Mouse (Mus musculus): ENCODE results near the gene Slc6a3.
A peak's percentile ranks its signal among the peaks of the same experiment; 100 is the strongest.

Slc6a3 gene

GRCm38 (mm10) chr13:73536403-73536821 is at the start of gene Slc6a3:
Slc6a3 (plus strand) TSS chr13:73536747.
- peak; percentile 25 for DNase-seq

DNA sequence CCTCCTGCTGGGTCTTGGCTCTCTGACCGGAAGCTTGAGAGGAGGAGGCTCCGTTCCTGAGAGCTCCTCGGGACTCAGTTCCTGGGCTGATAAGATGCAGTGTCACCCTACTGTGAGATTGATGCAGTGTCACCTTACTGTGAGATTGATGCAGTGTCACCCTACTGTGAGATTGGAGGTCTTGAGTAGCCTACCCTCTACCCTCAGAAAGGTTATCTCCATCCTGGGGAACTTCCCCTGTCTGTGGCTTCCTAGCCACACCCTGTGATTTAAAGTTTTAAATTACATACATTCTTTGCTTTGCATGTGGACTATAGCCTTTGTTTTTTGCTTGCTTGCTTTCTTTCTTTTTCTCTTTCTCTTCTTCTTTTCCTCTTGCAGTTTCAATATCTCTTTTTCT is 48.4 kb upstream of the Slc6a3 start:
- no peak for DNase-seq

GRCm38 (mm10) chr13:73488707-73489106 is 47.8 kb upstream of the Slc6a3 start:
- DNase-seq = no peak

- no peak for DNase-seq
Observed at GRCm38 (mm10) chr13:73489986-73490385, 46.6 kb upstream of the Slc6a3 start.

DNA sequence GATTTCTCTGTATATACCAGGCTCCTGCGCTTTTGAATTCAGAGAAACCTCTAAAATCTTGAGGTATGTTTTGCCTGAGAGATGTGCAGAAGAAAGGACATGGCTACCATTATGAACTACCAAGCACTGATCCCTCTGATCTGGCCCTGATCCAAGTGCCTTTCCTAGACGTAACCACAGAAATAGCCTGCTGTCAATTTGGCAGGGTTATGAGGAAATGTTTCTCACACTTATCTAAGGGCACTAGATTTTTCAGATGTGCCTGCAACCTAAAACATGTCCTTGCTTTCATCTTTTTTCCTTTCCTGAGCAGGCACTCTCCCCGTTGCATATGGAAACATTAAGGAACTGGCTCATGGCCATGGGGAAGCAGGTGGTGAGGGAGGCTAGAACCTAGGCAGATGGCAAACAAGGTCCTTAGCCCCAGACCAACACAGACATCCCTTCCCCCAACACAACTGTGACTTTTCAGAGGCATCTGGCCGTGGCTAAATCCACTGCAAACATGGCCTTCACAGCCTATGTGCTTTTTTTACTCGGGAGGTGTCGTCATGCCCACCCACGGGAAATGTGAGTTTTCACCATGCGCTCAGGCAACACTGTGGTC is 45.9 kb upstream of the Slc6a3 start:
- DNase-seq = no peak

- no peak for DNase-seq
Observed at GRCm38 (mm10) chr13:73493183-73493582, 43.4 kb upstream of the Slc6a3 start.

DNA sequence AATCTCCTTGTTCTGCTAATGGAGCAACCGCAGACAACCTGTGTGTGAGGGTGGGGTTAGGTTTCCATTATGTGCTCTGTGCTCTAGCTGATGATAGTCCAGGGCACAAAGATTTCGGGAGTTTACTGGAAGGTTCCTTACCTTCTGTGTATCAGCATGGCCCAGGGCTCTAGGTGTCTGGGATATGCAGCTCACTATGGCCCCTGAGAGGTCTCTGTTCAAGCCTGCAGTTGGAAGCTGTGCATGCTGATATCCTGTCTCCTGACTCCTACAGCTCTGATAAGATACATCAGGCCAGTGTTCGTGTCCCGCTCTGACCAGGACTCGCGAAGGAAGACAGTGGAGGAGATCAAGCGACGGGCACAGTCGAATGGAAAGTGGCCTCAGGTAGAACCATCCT is 42.0 kb upstream of the Slc6a3 start:
- DNase-seq = no peak

- no peak for DNase-seq
Observed at GRCm38 (mm10) chr13:73496137-73496536, 40.4 kb upstream of the Slc6a3 start.

DNA sequence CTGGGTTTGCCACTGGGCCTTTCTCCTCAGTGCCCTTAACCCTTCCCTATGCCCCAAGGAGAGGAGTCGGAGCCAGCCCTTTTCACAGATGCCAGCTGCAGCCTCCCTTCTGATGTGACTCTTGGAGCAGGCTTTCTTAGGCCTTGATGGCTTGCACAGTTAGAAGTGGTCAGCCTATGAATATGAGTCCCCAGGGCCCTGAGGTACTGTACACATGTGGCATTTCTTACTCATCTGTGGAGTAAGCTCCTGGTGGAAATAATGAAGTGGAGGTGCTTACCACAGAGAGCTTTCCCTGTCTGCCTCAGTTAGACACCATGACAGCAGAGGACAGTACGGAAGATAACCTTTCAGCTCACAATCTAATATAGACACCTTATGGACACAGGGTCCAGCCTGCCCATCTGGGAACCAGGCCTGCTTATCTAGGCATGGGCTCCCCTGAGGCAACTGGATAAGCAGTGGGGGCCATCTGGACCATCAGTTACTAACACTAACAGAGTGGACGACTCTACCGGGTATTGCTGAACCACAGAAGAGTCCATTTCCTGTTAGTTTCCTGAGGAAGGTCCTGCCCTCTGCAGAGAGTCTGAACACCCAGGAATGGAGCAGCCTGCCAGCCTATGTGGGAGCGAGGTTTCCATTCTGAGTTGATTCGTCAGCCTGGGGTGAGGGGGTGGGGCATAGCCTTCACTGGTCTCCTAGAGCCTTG is 36.5 kb upstream of the Slc6a3 start:
- DNase-seq = no peak

GRCm38 (mm10) chr13:73502719-73503118 is 33.8 kb upstream of the Slc6a3 start:
- DNase-seq = peak; percentile 35

DNA sequence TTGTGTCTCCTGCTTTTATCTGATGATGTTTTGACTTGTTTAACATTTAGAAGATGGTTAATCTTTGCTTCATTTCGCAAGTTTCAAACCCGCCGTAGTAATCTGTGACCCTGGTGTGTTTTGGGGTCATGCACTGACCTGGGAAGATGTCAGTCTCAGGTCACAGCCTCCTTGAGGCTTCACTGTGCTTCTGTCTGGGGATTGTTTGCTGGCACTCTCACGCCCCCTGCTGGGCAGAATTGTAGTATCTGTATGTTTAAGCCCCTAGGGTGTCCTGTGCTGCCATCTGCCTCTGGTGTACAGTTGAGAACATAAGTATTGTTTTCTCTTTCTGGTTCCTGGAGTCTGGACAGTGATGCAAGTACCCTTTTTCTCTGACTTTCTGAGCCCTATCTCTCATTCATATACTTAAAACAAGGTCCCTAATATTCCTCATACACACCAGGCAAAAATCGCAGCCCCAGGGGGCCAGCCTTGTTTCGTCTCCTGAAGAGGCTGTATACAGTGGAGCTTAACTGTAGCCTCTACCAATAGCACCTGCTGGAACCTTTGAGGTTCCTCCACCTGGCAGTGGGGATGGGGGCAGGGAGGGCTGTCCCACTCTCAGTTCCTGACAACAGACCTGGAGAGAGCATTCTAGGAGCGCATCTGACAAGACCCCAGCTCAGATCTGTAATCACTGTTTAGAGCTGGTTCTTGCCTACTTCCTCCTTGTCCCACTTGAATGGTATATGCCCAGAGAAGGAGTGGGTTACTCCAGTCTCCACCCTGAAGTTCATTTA is 30.7 kb upstream of the Slc6a3 start:
- DNase-seq = peak; percentile 89

DNA sequence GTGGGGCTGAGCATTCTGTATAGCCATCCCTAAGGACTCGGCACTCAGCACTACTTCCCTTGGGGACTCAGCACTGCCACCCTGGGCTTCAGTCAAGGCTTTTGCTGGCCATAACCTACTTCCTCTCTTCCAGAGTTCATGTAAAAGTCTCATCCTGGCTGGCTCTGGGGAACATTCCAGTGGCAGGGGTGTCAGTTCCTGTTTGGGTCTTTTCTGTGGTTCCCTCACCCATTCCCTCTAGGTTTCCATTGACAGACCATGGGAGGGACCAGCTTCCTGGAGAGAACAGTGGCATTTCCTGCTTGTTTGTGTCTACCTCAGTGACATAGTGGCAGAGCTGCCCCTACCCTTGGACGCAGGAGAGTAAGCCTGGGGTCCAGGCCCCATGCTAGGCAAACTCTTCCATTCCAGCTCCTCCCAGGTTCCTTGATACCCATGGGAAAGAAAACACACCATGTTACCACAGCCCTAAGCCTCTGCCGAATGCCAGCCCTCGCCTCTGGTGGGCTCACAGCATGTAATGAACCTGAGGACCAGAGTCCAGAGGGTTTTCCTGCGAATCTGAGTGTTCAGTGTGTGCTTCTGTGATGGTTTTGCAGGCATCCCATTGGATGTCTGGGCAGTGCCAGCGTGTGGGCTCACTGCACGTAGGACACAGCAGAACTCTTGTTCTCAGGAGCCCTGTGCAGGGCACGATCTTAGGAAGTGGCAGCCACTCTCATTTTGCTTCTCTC is 27.6 kb upstream of the Slc6a3 start:
- no peak for DNase-seq

GRCm38 (mm10) chr13:73509869-73510268 is 26.7 kb upstream of the Slc6a3 start:
- DNase-seq = no peak

DNA sequence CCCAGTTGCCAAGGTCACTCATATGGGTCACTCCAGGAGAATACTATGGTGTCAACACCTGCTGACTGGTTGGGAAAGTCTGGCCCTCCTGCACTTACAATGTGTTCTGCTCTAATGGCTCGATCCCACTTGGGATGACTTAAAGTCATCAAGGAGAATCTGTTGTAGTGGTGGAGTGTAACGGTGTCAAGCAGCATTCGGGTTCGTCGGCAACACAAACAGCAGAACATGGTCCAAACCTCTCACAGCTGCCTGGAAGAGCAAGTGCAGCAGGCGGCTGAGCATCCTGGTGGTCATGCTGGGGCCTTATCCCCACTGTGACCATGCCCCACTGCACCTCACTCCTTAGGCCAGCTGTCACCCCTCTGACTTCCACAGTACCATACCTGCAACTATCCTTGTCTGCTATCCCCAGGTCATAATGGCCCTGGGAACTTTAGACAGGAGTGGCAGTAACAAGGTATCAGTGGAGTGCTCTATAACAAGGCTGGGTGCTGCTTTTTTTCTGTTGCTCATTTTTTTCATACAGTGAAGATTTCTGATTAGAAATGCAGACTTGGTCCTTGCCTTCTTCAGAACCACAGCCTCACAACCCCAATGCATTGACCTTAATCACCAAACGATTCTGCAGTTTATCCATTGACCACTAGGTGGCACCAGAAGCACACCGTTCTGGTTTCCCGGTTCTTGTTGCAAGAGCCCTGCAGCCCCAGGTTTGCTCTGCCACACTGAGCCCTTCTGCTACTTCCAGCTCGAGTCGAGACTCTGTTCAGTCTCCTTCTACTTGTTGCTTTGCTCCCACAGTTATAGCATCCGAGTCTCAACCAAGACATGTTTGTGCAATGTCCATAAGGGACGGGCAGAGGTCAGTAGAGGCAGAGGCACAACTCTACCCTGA is 23.5 kb upstream of the Slc6a3 start:
- peak; percentile 76 for DNase-seq

GRCm38 (mm10) chr13:73516886-73517285 is 19.7 kb upstream of the Slc6a3 start:
- no peak for DNase-seq

GRCm38 (mm10) chr13:73533716-73534115 is 2.8 kb upstream of the Slc6a3 start:
- no peak for DNase-seq

- no peak for DNase-seq
Observed at GRCm38 (mm10) chr13:73535287-73535686, 1.3 kb upstream of the Slc6a3 start.

GRCm38 (mm10) chr13:73536824-73537223 is 277 bp downstream of the Slc6a3 start:
- no peak for DNase-seq

GRCm38 (mm10) chr13:73564201-73564600 is 27.7 kb downstream of the Slc6a3 start:
- no peak for DNase-seq

- DNase-seq = no peak
Observed at GRCm38 (mm10) chr13:73575051-73575450, 38.5 kb downstream of the Slc6a3 start.

- no peak for DNase-seq
Observed at GRCm38 (mm10) chr13:73577277-73577676, 40.7 kb downstream of the Slc6a3 start.

- DNase-seq = no peak
Observed at GRCm38 (mm10) chr13:73591488-73591887, 54.9 kb downstream of the Slc6a3 start.
